Mouse (Mus musculus): ENCODE results near the gene Grin1. TPM values are rescaled to one million over a fixed set of nuclear protein-coding genes. Genes with fewer than 3 reads are reported as not detected.
A peak's percentile ranks its signal among the peaks of the same experiment; 100 is the strongest.
"Not testable (repeated sequence)": the region's sequence is repeated elsewhere in the genome, so short reads cannot be mapped to it uniquely, and the experiment has no call there.

Grin1 gene
- polyA plus RNA-seq, 1 experiment from 2014 or later = 11.3 TPM

DNA sequence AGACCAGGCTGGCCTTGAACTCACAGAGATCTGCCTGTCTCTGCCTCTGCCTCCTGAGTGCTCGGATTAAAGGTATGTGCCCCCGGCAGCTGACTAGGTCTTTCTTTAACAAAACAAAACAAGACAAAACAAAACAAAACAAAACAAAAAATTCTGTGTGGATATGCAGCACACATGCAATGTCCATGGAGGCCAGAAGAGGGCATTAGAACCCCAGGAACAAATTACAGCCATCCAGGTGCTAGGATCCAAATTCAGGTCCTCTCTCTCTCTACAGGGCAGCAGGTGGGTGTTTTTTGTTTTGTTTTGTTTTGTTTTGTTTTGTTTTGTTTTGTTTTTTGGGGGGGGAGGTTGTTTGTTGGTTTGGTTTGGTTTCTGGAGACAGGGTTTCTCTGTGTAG, 60.1 kb downstream of the Grin1 start:
- Histone ChIP-seq H3K4me1 (peaks cover 31% of the 10 kb centered on the region), H3K4me2 (replicated peaks) (no peak overlapping the region), H3K36me3 (no peaks in the 10 kb centered on the region), H3K9me3 (no peaks in the 10 kb centered on the region), H3K9ac (no peak overlapping the region), H3K27me3 (replicated peaks) (peaks cover 7% of the 10 kb centered on the region), H3K27ac (no peak overlapping the region), H3K4me3 (no peak overlapping the region)
- no peak for ATAC-seq (ENCODE audit: low FRiP score, low read depth)
- 66% methylated on average over 2 of the region's 2 CpGs for WGBS

DNA sequence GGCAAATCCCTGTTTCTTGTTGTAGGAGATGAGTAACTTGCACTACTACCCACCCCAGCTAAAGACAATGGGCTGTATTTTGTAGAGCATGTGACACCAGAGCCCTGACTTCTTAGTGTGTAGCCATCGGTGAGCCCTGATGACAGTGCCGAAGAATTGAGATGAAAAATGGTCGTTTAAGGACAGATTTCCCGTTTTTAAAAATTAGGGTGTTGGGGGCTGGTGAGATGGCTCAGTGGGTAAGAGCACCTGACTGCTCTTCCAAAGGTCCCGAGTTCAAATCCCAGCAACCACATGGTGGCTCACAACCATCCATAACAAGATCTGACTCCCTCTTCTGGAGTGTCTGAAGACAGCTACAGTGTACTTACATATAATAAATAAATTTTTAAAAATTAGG, 61.7 kb downstream of the Grin1 start:
- peaks cover 21% of the 10 kb centered on the region for H3K4me1 ChIP-seq
- H3K36me3 ChIP-seq; ATAC-seq (ENCODE audit: low FRiP score, low read depth); H3K9me3 ChIP-seq; H3K27ac ChIP-seq; H3K9ac ChIP-seq; H3K27me3 ChIP-seq (replicated peaks); H3K4me2 ChIP-seq (replicated peaks); H3K4me3 ChIP-seq: not testable (repeated sequence)
- WGBS = 86% methylated on average over 5 of the region's 5 CpGs

GRCm38 (mm10) chr2:25256443-25257109, 62.4 kb downstream of the Grin1 start:
- H3K4me2 ChIP-seq (replicated peaks) = peak overlapping the region; percentile 96
- H3K27me3 ChIP-seq (replicated peaks); H3K9me3 ChIP-seq; ATAC-seq (ENCODE audit: low FRiP score, low read depth); H3K27ac ChIP-seq: not testable (repeated sequence)
- peak overlapping the region; percentile 99; the same call in 1 of the 2 replicates for H3K4me3 ChIP-seq
- peak overlapping the region; percentile 87 for H3K9ac ChIP-seq
- WGBS = 56% methylated on average over 12 of the region's 12 CpGs
- peaks cover 14% of the 10 kb centered on the region; the same call in 1 of the 2 replicates for H3K36me3 ChIP-seq
- peaks cover 21% of the 10 kb centered on the region for H3K4me1 ChIP-seq

DNA sequence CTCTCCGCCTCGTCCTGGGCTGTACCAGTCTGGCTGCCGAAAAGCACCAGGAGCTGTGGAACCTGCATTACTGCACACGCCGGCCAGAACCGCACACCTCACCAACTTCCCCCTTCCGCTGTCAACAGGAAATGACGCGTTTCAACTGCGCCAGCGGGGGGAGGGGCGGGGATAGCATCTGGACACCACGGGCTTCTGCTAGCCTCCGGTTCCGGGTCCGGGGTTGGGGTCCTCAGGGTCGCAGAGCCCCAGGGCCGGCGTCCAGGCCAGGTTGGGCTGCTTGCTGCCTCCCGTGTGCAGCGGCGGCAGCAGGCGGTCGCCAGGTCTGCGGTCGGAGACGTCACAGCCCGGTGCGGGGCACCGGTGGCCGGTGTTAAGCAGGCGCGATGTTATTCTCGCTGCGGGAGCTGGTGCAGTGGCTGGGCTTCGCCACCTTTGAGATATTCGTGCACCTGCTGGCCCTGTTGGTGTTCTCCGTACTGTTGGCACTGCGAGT, 63.7 kb downstream of the Grin1 start, which contains the start of gene Tmem203:
Gene Tmem203 (plus strand): TSS at position 156 of the 496 bp plus-strand sequence.
- Histone ChIP-seq H3K27ac (peak within 1 kb of the TSS; percentile 50; the same call in 1 of the 2 replicates), H3K9ac (peak within 1 kb of the TSS; percentile 87), H3K9me3 (no peaks in the 10 kb centered on the region), H3K27me3 (replicated peaks) (no peaks in the 10 kb centered on the region), H3K4me1 (peaks cover 21% of the 10 kb centered on the region), H3K4me2 (replicated peaks) (peak within 1 kb of the TSS; percentile 96), H3K4me3 (peak within 1 kb of the TSS; percentile 99), H3K36me3 (peaks cover 26% of the 10 kb centered on the region)
- ATAC-seq (ENCODE audit: low FRiP score, low read depth) = peak; percentile 81
- under 1% methylated on average over 39 of the region's 39 CpGs for WGBS

- Histone ChIP-seq H3K4me1 (peaks cover 21% of the 10 kb centered on the region), H3K4me3 (no peak overlapping the region), H3K27ac (no peak overlapping the region), H3K36me3 (peaks cover 54% of the 10 kb centered on the region), H3K4me2 (replicated peaks) (no peak overlapping the region), H3K9me3 (no peaks in the 10 kb centered on the region), H3K27me3 (replicated peaks) (no peaks in the 10 kb centered on the region), H3K9ac (no peak overlapping the region)
- no peak for ATAC-seq (ENCODE audit: low FRiP score, low read depth)
- 97% methylated on average over 1 of the region's 1 CpGs for WGBS
These were observed 66.7 kb downstream of the Grin1 start for GRCm38 (mm10) chr2:25252331-25252730.

DNA sequence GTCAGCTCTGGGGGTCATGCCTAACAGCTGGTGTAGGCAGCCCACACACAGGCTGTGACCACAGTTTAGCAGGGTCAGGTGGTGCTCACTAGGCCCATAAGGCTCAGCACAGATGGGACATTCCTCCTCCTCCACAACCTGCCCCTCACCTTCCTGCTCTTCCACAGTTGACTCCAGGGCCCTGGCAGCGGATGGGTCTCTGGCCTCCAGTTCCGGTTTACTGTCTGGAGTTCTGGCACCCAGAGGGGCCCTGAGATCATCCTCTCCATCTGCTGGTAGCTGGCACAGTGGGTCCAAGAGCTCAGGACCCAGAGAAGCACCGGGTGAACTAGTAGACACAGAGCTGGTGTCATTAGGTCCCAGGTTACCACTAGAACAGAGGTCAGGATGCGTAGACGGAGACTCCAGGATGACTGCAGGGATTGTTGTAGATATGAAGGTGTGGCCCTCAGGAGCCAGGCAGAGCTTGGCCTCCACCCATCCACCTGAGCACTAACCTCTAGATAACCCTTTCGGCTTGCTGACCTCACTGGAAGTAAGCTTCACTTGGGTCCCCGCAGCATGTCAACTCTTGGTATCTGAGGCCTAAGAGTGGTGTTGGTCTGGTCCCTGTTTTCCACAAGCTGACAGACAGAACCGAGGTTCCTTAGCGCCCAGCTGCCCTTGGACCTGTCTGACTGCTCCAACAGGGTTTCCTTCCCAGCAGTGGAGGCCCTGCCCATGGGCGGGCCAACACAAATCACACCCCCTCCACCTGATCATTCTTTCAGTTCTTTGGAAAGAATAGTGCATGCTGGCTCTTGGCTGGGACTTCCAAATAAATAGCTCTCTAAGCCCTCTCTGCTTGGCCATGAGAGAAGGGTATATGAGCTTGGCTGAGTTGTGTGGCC, 72.6 kb downstream of the Grin1 start, which contains the start of gene AL732309.1:
Gene AL732309.1 (minus strand): TSS at position 681 of the 890 bp plus-strand sequence.
- Histone ChIP-seq H3K4me1 (peaks cover 16% of the 10 kb centered on the region), H3K4me3 (no peak within 1 kb of the TSS), H3K27ac (no peak within 1 kb of the TSS), H3K27me3 (replicated peaks) (peaks cover 16% of the 10 kb centered on the region), H3K4me2 (replicated peaks) (no peak within 1 kb of the TSS), H3K9me3 (no peaks in the 10 kb centered on the region), H3K36me3 (peaks cover 63% of the 10 kb centered on the region), H3K9ac (0 out of 2 replicates have a peak within 1 kb of the TSS, but pooled peaks have one; percentile 8)
- WGBS = 91% methylated on average over 10 of the region's 10 CpGs
- no peak for ATAC-seq (ENCODE audit: low FRiP score, low read depth)

- Histone ChIP-seq H3K27ac (no peak overlapping the region), H3K9me3 (no peaks in the 10 kb centered on the region), H3K9ac (no peak overlapping the region), H3K4me2 (replicated peaks) (0 out of 2 replicates have a peak overlapping the region, but pooled peaks have one; percentile 94), H3K4me1 (peaks cover 21% of the 10 kb centered on the region), H3K36me3 (peaks cover 40% of the 10 kb centered on the region), H3K27me3 (replicated peaks) (peaks cover 17% of the 10 kb centered on the region), H3K4me3 (no peak overlapping the region)
- WGBS = 88% methylated on average over 4 of the region's 4 CpGs
- no peak for ATAC-seq (ENCODE audit: low FRiP score, low read depth)
These were observed 74.8 kb downstream of the Grin1 start for GRCm38 (mm10) chr2:25244144-25244543.

DNA sequence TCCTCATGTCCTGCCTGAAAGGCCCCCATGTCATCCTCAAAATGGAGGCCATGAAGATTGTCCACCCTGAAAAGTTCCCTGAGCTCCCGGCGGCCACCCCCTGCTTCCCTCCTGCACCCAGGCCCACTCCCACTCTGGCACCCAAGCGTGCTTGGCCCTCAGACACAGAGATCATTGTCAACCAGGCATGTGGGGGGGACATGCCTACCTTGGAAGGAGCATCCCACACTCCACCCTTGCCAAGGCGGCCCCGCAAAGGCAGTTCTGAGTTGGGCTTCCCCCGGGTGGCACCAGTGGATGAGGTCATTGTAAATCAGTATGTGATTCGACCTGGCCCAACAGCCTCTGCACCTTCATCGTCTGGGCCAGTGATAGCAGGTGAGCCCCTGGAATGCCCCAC, 75.6 kb downstream of the Grin1 start:
- H3K4me2 ChIP-seq (replicated peaks) = peak overlapping the region; percentile 94
- peaks cover 21% of the 10 kb centered on the region for H3K4me1 ChIP-seq
- no peaks in the 10 kb centered on the region for H3K9me3 ChIP-seq
- no peak for ATAC-seq (ENCODE audit: low FRiP score, low read depth)
- no peak overlapping the region; the same call in 1 of the 2 replicates for H3K4me3 ChIP-seq
- H3K9ac ChIP-seq = peak overlapping the region; percentile 82; the same call in 1 of the 2 replicates
- WGBS = 78% methylated on average over 8 of the region's 8 CpGs
- no peak overlapping the region for H3K27ac ChIP-seq
- H3K27me3 ChIP-seq (replicated peaks) = peaks cover 17% of the 10 kb centered on the region
- peaks cover 33% of the 10 kb centered on the region for H3K36me3 ChIP-seq

DNA sequence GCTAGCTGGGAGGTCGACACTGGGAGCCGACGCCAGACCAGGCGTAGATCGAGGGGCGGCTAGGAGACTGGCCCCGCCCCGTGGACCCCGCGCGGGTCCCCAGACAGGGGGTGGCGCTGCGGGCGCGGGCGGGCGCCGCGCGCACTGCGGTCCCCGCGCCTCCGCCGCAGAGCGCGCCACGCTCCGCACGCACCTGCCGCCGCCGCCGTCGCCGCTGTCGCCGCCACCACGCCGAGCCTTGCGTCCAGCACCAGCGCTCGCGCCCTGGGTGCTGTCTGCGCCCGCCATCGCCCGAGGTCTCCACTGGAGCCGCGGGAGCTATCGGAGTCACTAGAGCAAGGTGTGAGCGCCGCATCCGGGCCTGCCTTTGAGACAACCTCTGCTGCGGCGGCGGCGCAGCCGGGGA, 76.9 kb downstream of the Grin1 start, which contains the start of the genes Rnf208 and Cysrt1:
Gene Rnf208 (plus strand): TSS at position 155 of the 406 bp plus-strand sequence.
Gene Cysrt1 (minus strand): TSS at position 352 of the 406 bp plus-strand sequence.
- H3K27me3 ChIP-seq (replicated peaks) = peaks cover 17% of the 10 kb centered on the region
- H3K9ac ChIP-seq = peak within 1 kb of the TSS; percentile 82
- peak; percentile 39 for ATAC-seq (ENCODE audit: low FRiP score, low read depth)
- H3K4me1 ChIP-seq = peaks cover 21% of the 10 kb centered on the region
- WGBS = under 1% methylated on average over 54 of the region's 59 CpGs
- H3K9me3 ChIP-seq = no peaks in the 10 kb centered on the region
- H3K4me3 ChIP-seq = peak within 1 kb of the TSS; percentile 60
- H3K4me2 ChIP-seq (replicated peaks) = peak within 1 kb of the TSS; percentile 94
- H3K36me3 ChIP-seq = peaks cover 22% of the 10 kb centered on the region
- H3K27ac ChIP-seq = no peak within 1 kb of the TSS

DNA sequence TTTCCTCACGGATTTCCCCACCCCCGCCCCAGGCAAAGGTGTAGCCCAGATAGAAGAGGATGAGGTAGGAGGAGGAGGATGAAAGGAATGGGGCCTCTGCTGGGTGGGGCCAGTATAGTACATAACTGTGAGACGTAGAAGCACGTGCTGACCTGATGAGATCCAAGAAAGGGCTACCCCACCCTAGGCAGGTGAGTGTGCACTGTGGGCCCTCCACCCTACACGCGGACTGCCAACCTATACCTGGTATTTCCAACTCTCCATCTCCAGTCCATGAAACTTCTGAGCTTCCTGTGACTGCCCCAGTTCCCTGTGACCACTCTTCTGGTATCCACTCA, 77.6 kb downstream of the Grin1 start:
- peaks cover 21% of the 10 kb centered on the region for H3K4me1 ChIP-seq
- H3K9ac ChIP-seq = peak overlapping the region; percentile 82; the same call in 1 of the 2 replicates

More for the DNA sequence above, 77.6 kb downstream of the Grin1 start:
- Histone ChIP-seq H3K9me3 (no peaks in the 10 kb centered on the region), H3K27me3 (replicated peaks) (peaks cover 17% of the 10 kb centered on the region), H3K36me3 (peaks cover 16% of the 10 kb centered on the region), H3K27ac (no peak overlapping the region), H3K4me3 (peak overlapping the region; percentile 60), H3K4me2 (replicated peaks) (peak overlapping the region; percentile 94)
- WGBS = 23% methylated on average over 6 of the region's 6 CpGs
- ATAC-seq (ENCODE audit: low FRiP score, low read depth) = peak; percentile 26
